11 mouse cellular contexts compared by ENCODE assay signal in the genomic region with DNA sequence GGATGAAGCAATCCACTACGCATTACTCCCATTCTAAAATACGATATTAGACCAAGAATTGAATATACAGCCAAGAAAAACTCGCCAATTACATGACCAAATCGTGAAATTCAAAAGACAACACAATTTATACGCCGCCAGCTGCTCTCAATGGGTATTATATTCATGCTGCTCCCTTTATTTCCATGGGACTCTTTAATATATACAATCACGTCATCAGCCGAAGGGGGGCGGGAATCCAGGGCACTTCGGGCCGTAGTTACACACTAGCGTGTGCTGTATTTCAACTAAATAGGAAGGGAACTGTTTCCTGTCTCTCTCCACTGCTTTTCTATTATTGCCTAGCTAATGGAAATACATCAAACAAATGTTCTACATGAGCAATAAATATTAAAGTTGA. TPM values are rescaled to one million over a fixed set of nuclear protein-coding genes. Genes with fewer than 3 reads are reported as not detected.
A peak's percentile ranks its signal among the peaks of the same experiment; 100 is the strongest.
DNase-seq lines count a peak whose midpoint lies in the region; ATAC-seq and TF ChIP-seq lines count a peak whose summit lies in the region.
"Had no signal": no experiment of that assay in that cellular context is flagged by ENCODE, and none has a peak within 500 bp of the region (broad histone marks: within the 10 kb centered on the region; RNA-seq: fewer than 3 reads in every experiment).

No protein-coding gene starts in this region.

- peaks cover 5% of the 10 kb centered on the region; the same call in 1 of the 2 replicates for H3K9me3 ChIP-seq in intestine, embryonic 14.5 days (ENCODE audit: control insufficient read depth, low read length)
- H3K9me3 ChIP-seq in intestine, postnatal 0 days (ENCODE audit: control insufficient read depth) = peaks cover 4% of the 10 kb centered on the region; the same call in 1 of the 2 replicates
- H3K9me3 ChIP-seq in forebrain, embryonic 12.5 days = peaks cover 3% of the 10 kb centered on the region; the same call in 1 of the 2 replicates
- no peaks in the 10 kb centered on the region for H3K9me3 ChIP-seq in hindbrain, embryonic 16.5 days (ENCODE audit: control insufficient read depth, low read length)
- H3K9me3 ChIP-seq in midbrain, embryonic 15.5 days = no peaks in the 10 kb centered on the region
- no peaks in the 10 kb centered on the region for H3K9me3 ChIP-seq in liver, postnatal 0 days (ENCODE audit: low read length)

- TF ChIP-seq CTCF in intestine, postnatal 0 days (IDR thresholded peaks at IDR 0.05; ENCODE audit: low read depth) = no peak
- TF ChIP-seq CTCF in liver, postnatal 0 days (IDR thresholded peaks at IDR 0.05; ENCODE audit: low read depth) = no peak

- no peaks in the 10 kb centered on the region for H3K27me3 ChIP-seq in intestine, embryonic 14.5 days (replicated peaks; ENCODE audit: control insufficient read depth, insufficient read depth, low read length)
- H3K27me3 ChIP-seq in intestine, postnatal 0 days (replicated peaks; ENCODE audit: control insufficient read depth, insufficient read depth, low read length) = no peaks in the 10 kb centered on the region
- H3K27me3 ChIP-seq in forebrain, embryonic 12.5 days = no peaks in the 10 kb centered on the region
- no peaks in the 10 kb centered on the region for H3K27me3 ChIP-seq in hindbrain, embryonic 16.5 days (replicated peaks; ENCODE audit: control insufficient read depth, insufficient read depth, low read length)
- no peaks in the 10 kb centered on the region for H3K27me3 ChIP-seq in midbrain, embryonic 15.5 days (replicated peaks)
- no peaks in the 10 kb centered on the region for H3K27me3 ChIP-seq in liver, postnatal 0 days (ENCODE audit: insufficient read depth, low read length)
- H3K27me3 ChIP-seq: CH12.LX; liver, embryonic 13.5 days had no signal

- peak overlapping the region; percentile 30 for H3K4me2 ChIP-seq in intestine, embryonic 14.5 days (ENCODE audit: low read length)
- H3K4me2 ChIP-seq in intestine, postnatal 0 days (replicated peaks; ENCODE audit: low read depth) = no peak overlapping the region
- H3K4me2 ChIP-seq in forebrain, embryonic 12.5 days = peak overlapping the region; percentile 13; the same call in 1 of the 2 replicates
- H3K4me2 ChIP-seq in hindbrain, embryonic 16.5 days (ENCODE audit: low read length) = peak overlapping the region; percentile 16; the same call in 1 of the 2 replicates
- peak overlapping the region; percentile 33 for H3K4me2 ChIP-seq in midbrain, embryonic 15.5 days
- H3K4me2 ChIP-seq in liver, postnatal 0 days (ENCODE audit: low read depth, low read length) = no peak overlapping the region
- H3K4me2 ChIP-seq: liver, embryonic 13.5 days had no signal

- H3K4me3 ChIP-seq in intestine, embryonic 14.5 days (ENCODE audit: low read depth, low read length) = no peak overlapping the region
- H3K4me3 ChIP-seq in intestine, postnatal 0 days (ENCODE audit: low read depth, low read length) = no peak overlapping the region
- H3K4me3 ChIP-seq in forebrain, embryonic 12.5 days (replicated peaks) = no peak overlapping the region
- no peak overlapping the region for H3K4me3 ChIP-seq in hindbrain, embryonic 16.5 days (ENCODE audit: low read length)
- no peak overlapping the region for H3K4me3 ChIP-seq in midbrain, embryonic 15.5 days
- no peak overlapping the region for H3K4me3 ChIP-seq in liver, postnatal 0 days (ENCODE audit: low read depth, low read length)
- H3K4me3 ChIP-seq: liver, embryonic 13.5 days had no signal

- H3K27ac ChIP-seq in intestine, embryonic 14.5 days (ENCODE audit: low read depth) = peak overlapping the region; percentile 77
- no peak overlapping the region for H3K27ac ChIP-seq in intestine, postnatal 0 days (ENCODE audit: low read depth, low read length)
- peak overlapping the region; percentile 87 for H3K27ac ChIP-seq in forebrain, embryonic 12.5 days
- peak overlapping the region; percentile 59; the same call in 1 of the 2 replicates for H3K27ac ChIP-seq in hindbrain, embryonic 16.5 days (ENCODE audit: low read depth, low read length)
- peak overlapping the region; percentile 76 for H3K27ac ChIP-seq in midbrain, embryonic 15.5 days
- no peak overlapping the region for H3K27ac ChIP-seq in liver, postnatal 0 days (ENCODE audit: low read depth)
- H3K27ac ChIP-seq: liver, embryonic 13.5 days had no signal

- peak; percentile 73 for DNase-seq in intestine, embryonic 14.5 days (ENCODE audit: low spot score)
- no peak for DNase-seq in layer of hippocampus, adult 11-12 months (ENCODE audit: low spot score)
- DNase-seq in yolk sac, embryonic 10.5 days (ENCODE audit: low spot score) = no peak
- DNase-seq in liver, postnatal 0 days = no peak
- DNase-seq: liver, embryonic 13.5 days; spleen, adult 18-20 months had no signal

- 37% methylated on average over 12 of the region's 12 CpGs for WGBS in intestine, embryonic 14.5 days
- 63% methylated on average over 12 of the region's 12 CpGs for WGBS in intestine, postnatal 0 days
- WGBS in forebrain, embryonic 12.5 days = 44% methylated on average over 12 of the region's 12 CpGs
- WGBS in hindbrain, embryonic 16.5 days = 24% methylated on average over 12 of the region's 12 CpGs
- WGBS in midbrain, embryonic 15.5 days = 20% methylated on average over 12 of the region's 12 CpGs
- WGBS in liver, postnatal 0 days (ENCODE audit: insufficient replicate concordance) = 78% methylated on average over 12 of the region's 12 CpGs

- no peaks in the 10 kb centered on the region for H3K36me3 ChIP-seq in intestine, embryonic 14.5 days (ENCODE audit: control insufficient read depth, insufficient read depth, low read length)
- no peaks in the 10 kb centered on the region for H3K36me3 ChIP-seq in intestine, postnatal 0 days (ENCODE audit: control insufficient read depth, insufficient read depth)
- H3K36me3 ChIP-seq in forebrain, embryonic 12.5 days (replicated peaks) = peaks cover 9% of the 10 kb centered on the region
- no peaks in the 10 kb centered on the region for H3K36me3 ChIP-seq in hindbrain, embryonic 16.5 days (ENCODE audit: control insufficient read depth, insufficient read depth, low read length)
- H3K36me3 ChIP-seq in midbrain, embryonic 15.5 days (replicated peaks) = no peaks in the 10 kb centered on the region
- H3K36me3 ChIP-seq in liver, postnatal 0 days (replicated peaks; ENCODE audit: insufficient read depth, low read length) = no peaks in the 10 kb centered on the region
- H3K36me3 ChIP-seq: liver, embryonic 13.5 days had no signal

- H3K9ac ChIP-seq in intestine, embryonic 14.5 days (ENCODE audit: low read length) = no peak overlapping the region
- H3K9ac ChIP-seq in intestine, postnatal 0 days (ENCODE audit: low read depth, low read length) = no peak overlapping the region
- H3K9ac ChIP-seq in forebrain, embryonic 12.5 days = no peak overlapping the region
- no peak overlapping the region for H3K9ac ChIP-seq in hindbrain, embryonic 16.5 days (ENCODE audit: low read depth, low read length)
- no peak overlapping the region for H3K9ac ChIP-seq in midbrain, embryonic 15.5 days
- H3K9ac ChIP-seq in liver, postnatal 0 days (replicated peaks) = no peak overlapping the region
- H3K9ac ChIP-seq: liver, embryonic 13.5 days had no signal

- peak; percentile 47; the same call in 1 of the 2 replicates for ATAC-seq in intestine, embryonic 14.5 days (replicated peaks; ENCODE audit: low FRiP score, low TSS enrichment, low read depth)
- no peak for ATAC-seq in intestine, postnatal 0 days
- peak; percentile 73; the same call in 1 of the 2 replicates for ATAC-seq in forebrain, embryonic 12.5 days (ENCODE audit: low FRiP score)
- no peak; the same call in 1 of the 2 replicates for ATAC-seq in hindbrain, embryonic 16.5 days
- ATAC-seq in midbrain, embryonic 15.5 days (replicated peaks) = no peak
- no peak for ATAC-seq in liver, postnatal 0 days

- no peak for TF ChIP-seq EP300 in liver, postnatal 0 days (IDR thresholded peaks at IDR 0.05; ENCODE audit: low read depth)

- H3K4me1 ChIP-seq in intestine, embryonic 14.5 days (replicated peaks; ENCODE audit: control insufficient read depth, insufficient read depth, low read length) = peaks cover 32% of the 10 kb centered on the region
- H3K4me1 ChIP-seq in intestine, postnatal 0 days (replicated peaks; ENCODE audit: control insufficient read depth, insufficient read depth, low read length) = 0 out of 2 replicates have a peak, but pooled peaks cover 2% of the 10 kb centered on the region
- peaks cover 64% of the 10 kb centered on the region for H3K4me1 ChIP-seq in forebrain, embryonic 12.5 days
- peaks cover 23% of the 10 kb centered on the region for H3K4me1 ChIP-seq in hindbrain, embryonic 16.5 days (ENCODE audit: control insufficient read depth, insufficient read depth, low read depth, low read length)
- H3K4me1 ChIP-seq in midbrain, embryonic 15.5 days = peaks cover 41% of the 10 kb centered on the region
- H3K4me1 ChIP-seq in liver, postnatal 0 days (ENCODE audit: insufficient read depth) = no peaks in the 10 kb centered on the region
- H3K4me1 ChIP-seq: liver, embryonic 13.5 days had no signal

RNA-seq across cellular contexts. Expression of gene Tox3, which starts 45.2 kb away (rescaled TPM):
- polyA plus RNA-seq in intestine, embryonic 14.5 days (2014; fragmentation: Nextera tagmentation; extraction: Ambion mirVana) = 6.1 and 8.5 TPM in 2 replicates
- 2.0 and 2.1 TPM in 2 replicates for polyA plus RNA-seq in intestine, postnatal 0 days (2015; fragmentation: Nextera tagmentation; extraction: Ambion mirVana)
- 34.2 and 41.3 TPM in 2 replicates for polyA plus RNA-seq in forebrain, embryonic 12.5 days (2016; fragmentation: Nextera tagmentation; extraction: Ambion mirVana)
- polyA plus RNA-seq in hindbrain, embryonic 16.5 days (2015; fragmentation: Nextera tagmentation; extraction: Ambion mirVana) = 11.2 and 12.8 TPM in 2 replicates
- polyA plus RNA-seq in midbrain, embryonic 15.5 days (2015; fragmentation: Nextera tagmentation; extraction: Ambion mirVana) = 37.3 and 40.5 TPM in 2 replicates
- 0.06 and 0.09 TPM in 2 replicates for polyA plus RNA-seq in liver, postnatal 0 days (2015; fragmentation: Nextera tagmentation; extraction: Ambion mirVana)

Comparison
In these comparisons a context has a peak if more than half of its experiments do, and no peak if none do; other contexts are left out.
1. ATAC-seq: peak in intestine, embryonic 14.5 days (single experiment) and forebrain, embryonic 12.5 days (single experiment); none in intestine, postnatal 0 days (single experiment), hindbrain, embryonic 16.5 days (single experiment), midbrain, embryonic 15.5 days (single experiment) and liver, postnatal 0 days (single experiment).
2. H3K27ac ChIP-seq: peak in intestine, embryonic 14.5 days (single experiment), forebrain, embryonic 12.5 days (single experiment), hindbrain, embryonic 16.5 days (single experiment) and midbrain, embryonic 15.5 days (single experiment); none in intestine, postnatal 0 days (single experiment) and liver, postnatal 0 days (single experiment).
3. H3K4me2 ChIP-seq: peak in intestine, embryonic 14.5 days (single experiment), forebrain, embryonic 12.5 days (single experiment), hindbrain, embryonic 16.5 days (single experiment) and midbrain, embryonic 15.5 days (single experiment); none in intestine, postnatal 0 days (single experiment) and liver, postnatal 0 days (single experiment).